Mouse (Mus musculus) midbrain, embryonic 10.5 days (tissue): ENCODE data around the gene 1600015I10Rik. TPM values are rescaled to one million over a fixed set of nuclear protein-coding genes. Genes with fewer than 3 reads are reported as not detected.
"Not testable (repeated sequence)": the region's sequence is repeated elsewhere in the genome, so short reads cannot be mapped to it uniquely, and the experiment has no call there.

Experiments used
- DNase-seq: peaks from one replicate; pipeline ENCODE4 v3.0.0-alpha.2; 2017; ENCODE audit warnings: low spot score
- H3K27ac ChIP-seq: fragments of 300-500 bp; sonication (generic); replicated peaks from 2 replicates; pipeline ENCODE4 v1.5.1; 2016; ENCODE audit warnings: mild to moderate bottlenecking
- H3K27me3 ChIP-seq: fragments of 300-500 bp; sonication (generic); 2 replicates; pipeline ENCODE4 v1.6.1; 2016; ENCODE audit warnings: low read depth, mild to moderate bottlenecking; ENCODE audit not compliant: poor library complexity, severe bottlenecking
- H3K36me3 ChIP-seq: fragments of 300-500 bp; sonication (generic); 2 replicates; pipeline ENCODE4 v1.6.1; 2016; ENCODE audit warnings: mild to moderate bottlenecking, moderate library complexity
- H3K4me1 ChIP-seq: fragments of 300-500 bp; sonication (generic); 2 replicates; pipeline ENCODE4 v1.6.1; 2016
- H3K4me3 ChIP-seq: fragments of 300-500 bp; sonication (generic); 2 replicates; pipeline ENCODE4 v1.5.1; 2016; ENCODE audit warnings: mild to moderate bottlenecking, moderate library complexity
- H3K9me3 ChIP-seq: fragments of 300-500 bp; sonication (generic); replicated peaks from 2 replicates; pipeline ENCODE4 v1.6.1; 2016; ENCODE audit warnings: mild to moderate bottlenecking
- WGBS: fragments of 180-500 bp; shearing (Covaris S2); methylation state at CpG from one replicate; pipeline ENCODE4 v1.1.7; 2016; 5-methylcytosine and 5-hydroxymethylcytosine counted together
- polyA plus RNA-seq: library from polyadenylated mRNA; unstranded; fragments of >200 nt; fragmentation: Nextera tagmentation; extraction: Ambion mirVana; gene quantifications from 2 replicates; pipeline ENCODE4 v1.2.1, GENCODE M21; 2016

1600015I10Rik gene
- polyA plus RNA-seq, 1 experiment from 2014 or later = not detected

DNA sequence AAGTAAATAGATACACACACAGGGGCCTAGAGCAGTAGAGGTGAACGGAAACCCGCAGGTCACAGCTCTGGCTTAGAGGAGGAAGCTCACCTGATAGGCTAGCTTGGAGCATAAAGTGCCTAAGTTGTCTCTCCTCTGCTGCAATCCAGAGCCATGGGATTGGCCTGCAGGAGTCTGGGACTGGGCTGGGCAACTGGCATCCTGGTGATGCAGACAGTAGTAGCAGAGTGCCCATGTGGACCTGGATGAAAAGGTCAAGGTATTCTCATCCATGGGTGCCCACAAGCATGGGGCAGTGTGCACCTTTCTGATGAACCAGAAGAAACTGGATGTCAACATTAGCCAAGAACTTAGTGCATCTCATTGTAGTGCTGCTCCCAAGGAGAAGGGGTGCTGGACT lies 16.1 kb upstream of the 1600015I10Rik start:
- Histone ChIP-seq H3K27ac (no peak overlapping the region), H3K4me3 (no peak overlapping the region), H3K36me3 (no peaks in the 10 kb centered on the region), H3K4me1 (peaks cover 5% of the 10 kb centered on the region; the same call in 1 of the 2 replicates), H3K9me3 (no peaks in the 10 kb centered on the region), H3K27me3 (no peaks in the 10 kb centered on the region)
- DNase-seq = no peak
- 90% methylated on average over 2 of the region's 2 CpGs for WGBS

DNA sequence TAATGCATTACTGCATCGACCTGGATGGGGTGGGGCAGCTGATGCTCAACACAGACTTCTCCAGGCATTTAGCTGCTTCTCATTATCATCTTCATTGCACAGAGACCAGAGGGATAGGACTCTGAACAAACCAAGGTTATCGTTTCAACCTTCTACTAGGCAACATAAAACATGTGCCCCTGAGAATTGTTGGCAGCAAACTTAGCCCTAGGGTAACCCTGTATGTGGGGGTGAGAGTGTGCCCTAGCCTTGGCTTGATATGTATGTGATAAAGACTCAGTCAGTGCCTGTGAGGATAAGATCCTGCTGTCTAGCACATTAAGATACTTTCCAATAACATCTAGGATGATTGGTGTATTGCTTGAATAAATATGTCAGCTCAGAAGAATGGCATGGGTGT lies 19.9 kb downstream of the 1600015I10Rik start:
- Histone ChIP-seq H3K27me3 (no peaks in the 10 kb centered on the region), H3K4me3 (no peak overlapping the region), H3K9me3 (no peaks in the 10 kb centered on the region; the same call in 1 of the 2 replicates), H3K4me1 (no peaks in the 10 kb centered on the region), H3K36me3 (no peaks in the 10 kb centered on the region), H3K27ac (no peak overlapping the region)
- DNase-seq = no peak
- WGBS = 82% methylated on average over 2 of the region's 2 CpGs

DNA sequence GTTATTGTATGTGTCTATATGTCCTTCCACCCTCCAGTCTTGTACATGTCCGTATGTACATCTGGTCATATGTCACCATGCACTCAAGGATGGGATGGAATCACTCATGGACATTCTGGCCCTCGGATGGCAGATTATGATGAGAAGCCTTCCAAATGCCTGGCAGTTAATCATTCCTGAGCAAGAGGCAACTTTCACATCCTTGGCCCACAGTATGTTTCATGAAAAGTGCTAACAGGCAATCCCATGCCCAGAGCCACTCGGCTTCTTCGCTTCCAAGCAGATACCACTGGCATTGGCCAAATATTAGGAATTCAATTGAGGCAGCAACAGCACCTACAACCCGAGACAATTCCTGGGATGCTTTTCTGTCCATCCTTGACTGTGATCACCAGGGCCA lies 21.0 kb downstream of the 1600015I10Rik start:
- H3K27me3 ChIP-seq = no peaks in the 10 kb centered on the region
- H3K9me3 ChIP-seq = no peaks in the 10 kb centered on the region
- H3K4me3 ChIP-seq = no peak overlapping the region
- no peaks in the 10 kb centered on the region for H3K4me1 ChIP-seq
- no peak for DNase-seq
- 88% methylated on average over 5 of the region's 5 CpGs for WGBS
- no peak overlapping the region for H3K27ac ChIP-seq
- no peaks in the 10 kb centered on the region for H3K36me3 ChIP-seq

DNA sequence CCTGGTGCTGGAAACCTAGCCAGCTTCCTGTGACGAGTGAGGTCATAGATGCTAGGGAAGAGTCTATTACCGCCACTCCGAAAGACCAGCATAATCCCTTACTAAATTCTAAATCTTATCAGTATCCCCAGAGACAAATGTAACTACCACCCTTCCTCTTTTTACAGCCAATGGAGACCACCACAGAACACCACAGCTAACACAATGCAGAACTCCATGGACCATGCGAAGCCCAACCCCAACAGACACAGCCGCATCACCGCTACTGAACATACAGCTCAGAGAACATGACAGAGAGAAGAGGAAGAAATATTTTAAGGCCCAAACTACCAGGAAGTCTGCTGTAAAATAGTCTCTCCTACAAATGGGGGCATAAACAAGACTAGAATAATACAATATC lies 21.9 kb downstream of the 1600015I10Rik start:
- no peaks in the 10 kb centered on the region for H3K36me3 ChIP-seq
- no peaks in the 10 kb centered on the region for H3K27me3 ChIP-seq
- 91% methylated on average over 6 of the region's 6 CpGs for WGBS
- H3K27ac ChIP-seq = no peak overlapping the region
- DNase-seq = no peak
- H3K4me1 ChIP-seq = no peaks in the 10 kb centered on the region
- no peaks in the 10 kb centered on the region for H3K9me3 ChIP-seq
- no peak overlapping the region for H3K4me3 ChIP-seq

DNA sequence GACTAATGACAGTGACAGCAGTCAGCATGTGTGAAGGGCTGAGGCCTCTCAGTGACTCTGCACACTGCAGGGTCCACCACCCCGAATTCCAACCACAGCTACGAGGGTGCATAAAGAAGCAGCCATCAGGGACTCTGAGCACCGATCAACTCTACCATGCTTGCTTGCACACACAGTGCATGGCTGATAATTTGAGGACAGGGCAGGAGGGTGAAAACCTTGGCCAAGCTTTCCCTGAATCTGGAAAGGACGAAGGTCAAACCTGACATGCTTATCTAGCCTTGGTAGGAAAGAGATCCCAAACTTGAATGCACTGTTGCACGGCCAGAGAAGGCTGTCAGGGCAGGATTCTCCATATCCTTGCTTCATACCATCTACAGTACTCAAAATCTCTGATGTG lies 23.5 kb downstream of the 1600015I10Rik start:
- no peak overlapping the region for H3K4me3 ChIP-seq
- no peaks in the 10 kb centered on the region for H3K4me1 ChIP-seq
- H3K27ac ChIP-seq = no peak overlapping the region
- no peak for DNase-seq
- H3K27me3 ChIP-seq = no peaks in the 10 kb centered on the region
- 81% methylated on average over 5 of the region's 5 CpGs for WGBS
- H3K36me3 ChIP-seq = no peaks in the 10 kb centered on the region
- H3K9me3 ChIP-seq = no peaks in the 10 kb centered on the region

DNA sequence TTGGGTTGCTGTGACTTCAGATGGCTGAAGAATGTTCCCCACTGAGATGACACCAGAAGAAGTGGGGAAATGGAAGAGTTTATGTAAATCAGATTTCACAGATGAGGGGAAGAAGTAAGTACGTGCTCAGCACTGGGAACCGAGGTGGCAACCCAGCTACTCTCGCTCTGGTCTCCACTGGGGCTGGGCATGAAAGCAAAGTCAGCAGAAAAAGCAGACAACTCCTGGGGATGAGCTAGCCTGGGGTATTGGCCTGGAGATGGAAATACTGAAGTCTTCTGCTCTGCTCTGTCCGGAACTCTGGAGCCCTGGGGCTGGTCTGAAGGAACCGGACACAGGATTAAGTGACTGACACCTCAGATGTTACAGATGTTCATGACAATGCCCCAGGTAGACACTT lies 24.5 kb downstream of the 1600015I10Rik start:
- no peak for DNase-seq
- no peaks in the 10 kb centered on the region for H3K27me3 ChIP-seq
- no peaks in the 10 kb centered on the region for H3K4me1 ChIP-seq
- no peaks in the 10 kb centered on the region for H3K36me3 ChIP-seq
- no peak overlapping the region for H3K27ac ChIP-seq
- no peaks in the 10 kb centered on the region for H3K9me3 ChIP-seq
- no peak overlapping the region for H3K4me3 ChIP-seq
- WGBS = 76% methylated on average over 5 of the region's 5 CpGs

DNA sequence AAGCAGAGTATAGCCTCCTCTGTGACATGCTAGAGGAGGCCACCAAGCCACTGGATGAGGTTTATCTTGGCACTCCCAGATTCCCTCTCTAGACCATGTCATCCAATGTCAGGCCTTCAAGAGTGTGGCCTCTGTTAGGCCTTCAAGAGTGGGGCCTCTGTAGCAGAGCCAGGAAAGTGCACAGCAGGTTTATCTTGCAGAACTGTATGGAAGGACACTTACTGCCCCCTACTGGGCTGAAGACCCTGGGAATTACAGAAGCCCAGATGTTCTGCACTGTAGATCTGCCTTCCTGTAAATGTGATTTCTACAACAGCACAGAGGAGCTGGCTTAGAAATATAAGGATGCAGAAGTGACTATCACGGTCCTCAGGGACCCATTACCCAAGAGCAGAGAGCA lies 25.3 kb downstream of the 1600015I10Rik start:
- DNase-seq = peak; percentile 34
- no peaks in the 10 kb centered on the region for H3K27me3 ChIP-seq
- H3K9me3 ChIP-seq = no peaks in the 10 kb centered on the region
- H3K36me3 ChIP-seq = no peaks in the 10 kb centered on the region
- WGBS = 62% methylated on average over 1 of the region's 1 CpGs
- H3K27ac ChIP-seq = no peak overlapping the region
- H3K4me3 ChIP-seq = no peak overlapping the region
- no peaks in the 10 kb centered on the region for H3K4me1 ChIP-seq

DNA sequence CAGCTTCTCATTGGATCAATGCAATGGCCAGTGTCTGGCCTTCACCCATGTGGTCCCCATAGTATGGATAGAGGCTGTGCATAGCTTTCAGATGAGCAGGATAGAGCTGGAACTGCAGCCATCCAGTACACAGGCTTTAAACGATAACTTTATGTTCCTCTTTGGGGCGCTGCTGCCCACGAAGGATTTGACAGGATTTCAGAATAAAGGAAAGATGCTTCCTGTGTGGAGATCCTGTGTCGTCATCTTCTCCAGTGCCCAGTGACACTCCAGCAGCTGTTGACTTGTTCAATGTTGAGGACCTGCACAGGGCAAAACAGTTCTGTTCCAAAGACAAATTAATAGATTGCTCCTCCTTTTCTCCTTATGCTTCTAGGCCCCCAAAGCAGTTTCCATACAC lies 27.1 kb downstream of the 1600015I10Rik start:
- Histone ChIP-seq H3K4me3 (no peak overlapping the region), H3K4me1 (no peaks in the 10 kb centered on the region), H3K9me3 (no peaks in the 10 kb centered on the region), H3K27ac (no peak overlapping the region), H3K27me3 (no peaks in the 10 kb centered on the region), H3K36me3 (no peaks in the 10 kb centered on the region)
- WGBS = 94% methylated on average over 4 of the region's 4 CpGs
- DNase-seq = no peak

DNA sequence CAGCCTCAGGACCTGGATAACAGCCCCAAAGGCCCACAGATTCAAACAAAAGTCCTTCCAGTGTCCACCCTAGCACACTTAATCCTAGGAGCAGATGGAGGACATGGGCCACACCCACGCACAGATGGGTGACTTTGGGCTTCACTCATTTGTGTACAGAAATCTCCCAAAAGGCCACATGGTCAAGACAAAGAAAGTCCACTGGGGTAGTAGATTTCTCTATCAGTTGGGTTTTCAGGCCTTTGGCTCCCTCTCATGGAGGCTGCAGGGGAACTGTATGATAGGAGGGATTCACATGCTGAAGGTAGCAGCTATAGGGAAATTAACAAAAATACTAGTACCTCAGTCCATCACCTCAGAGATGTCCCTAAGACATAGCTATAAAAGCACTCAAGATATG lies 28.4 kb downstream of the 1600015I10Rik start:
- no peaks in the 10 kb centered on the region for H3K4me1 ChIP-seq
- H3K36me3 ChIP-seq = no peaks in the 10 kb centered on the region
- H3K27ac ChIP-seq = no peak overlapping the region
- H3K27me3 ChIP-seq = no peaks in the 10 kb centered on the region
- H3K4me3 ChIP-seq = no peak overlapping the region
- no peaks in the 10 kb centered on the region for H3K9me3 ChIP-seq
- no peak for DNase-seq
- 68% methylated on average over 1 of the region's 1 CpGs for WGBS

DNA sequence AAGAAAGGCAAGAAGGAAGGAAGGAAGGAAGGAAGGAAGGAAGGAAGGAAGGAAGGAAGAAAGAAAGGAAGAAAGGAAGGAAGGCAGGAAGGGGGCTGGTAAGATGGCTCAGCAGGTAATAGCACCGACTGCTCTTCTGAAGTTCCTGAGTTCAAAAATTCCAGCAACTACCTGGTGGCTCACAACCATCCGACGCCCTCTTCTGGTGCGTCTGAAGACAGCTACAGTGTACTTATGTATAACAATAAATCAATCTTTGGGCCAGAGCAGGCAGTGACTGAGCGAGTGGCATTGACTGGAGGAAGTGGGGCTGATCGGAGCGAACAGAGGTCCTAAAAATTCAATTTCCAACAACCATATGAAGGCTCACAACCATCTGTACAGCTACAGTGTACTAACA lies 29.5 kb downstream of the 1600015I10Rik start:
- H3K4me1 ChIP-seq, H3K9me3 ChIP-seq, H3K27me3 ChIP-seq, H3K4me3 ChIP-seq, H3K36me3 ChIP-seq, H3K27ac ChIP-seq, DNase-seq: not testable (repeated sequence)
- WGBS = 33% methylated on average over 7 of the region's 7 CpGs

DNA sequence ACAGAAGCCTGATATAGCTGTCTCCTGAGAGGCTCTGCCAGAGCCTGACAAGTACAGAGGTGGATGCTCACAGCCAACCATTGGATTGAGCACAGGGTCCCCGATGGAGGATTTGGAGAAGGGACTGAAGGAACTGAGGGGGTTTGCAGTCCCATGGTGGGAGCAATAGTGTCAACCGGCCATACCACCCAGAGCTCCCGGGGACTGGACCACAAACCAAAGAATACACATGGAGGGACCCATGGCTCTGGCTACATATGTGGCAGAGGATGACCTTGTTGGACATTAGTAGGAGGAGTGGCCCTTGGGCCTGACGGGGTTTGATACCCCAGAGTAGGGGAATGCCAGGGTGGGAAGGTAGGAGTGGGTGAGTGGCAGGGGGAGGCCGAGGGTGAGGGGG lies 37.0 kb downstream of the 1600015I10Rik start:
- not testable (repeated sequence) for H3K27ac ChIP-seq, DNase-seq, H3K4me1 ChIP-seq, H3K36me3 ChIP-seq, H3K9me3 ChIP-seq, H3K4me3 ChIP-seq, H3K27me3 ChIP-seq
- WGBS = 87% methylated on average over 5 of the region's 5 CpGs

DNA sequence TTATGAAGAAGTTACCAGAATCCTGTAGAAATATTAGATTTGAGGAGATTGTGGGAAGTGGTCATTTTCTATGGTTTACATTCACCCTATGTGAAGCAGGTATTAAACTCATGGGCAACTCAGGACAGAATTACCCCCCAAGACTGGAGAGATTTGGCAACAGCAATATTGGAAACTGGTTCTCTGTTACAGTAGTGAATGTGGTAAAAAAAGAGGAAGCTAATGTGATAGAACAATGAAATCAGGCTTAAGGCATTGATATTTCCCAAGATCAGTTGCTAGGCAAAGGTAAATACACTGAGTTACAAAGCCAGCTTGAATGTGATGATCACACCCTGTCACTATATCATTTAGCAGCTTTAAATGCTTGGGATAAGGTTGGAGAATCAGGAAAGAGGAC lies 38.2 kb downstream of the 1600015I10Rik start:
- Histone ChIP-seq H3K4me1 (no peaks in the 10 kb centered on the region), H3K36me3 (no peaks in the 10 kb centered on the region), H3K27me3 (no peaks in the 10 kb centered on the region), H3K4me3 (no peak overlapping the region), H3K27ac (no peak overlapping the region), H3K9me3 (no peaks in the 10 kb centered on the region)
- DNase-seq = no peak

DNA sequence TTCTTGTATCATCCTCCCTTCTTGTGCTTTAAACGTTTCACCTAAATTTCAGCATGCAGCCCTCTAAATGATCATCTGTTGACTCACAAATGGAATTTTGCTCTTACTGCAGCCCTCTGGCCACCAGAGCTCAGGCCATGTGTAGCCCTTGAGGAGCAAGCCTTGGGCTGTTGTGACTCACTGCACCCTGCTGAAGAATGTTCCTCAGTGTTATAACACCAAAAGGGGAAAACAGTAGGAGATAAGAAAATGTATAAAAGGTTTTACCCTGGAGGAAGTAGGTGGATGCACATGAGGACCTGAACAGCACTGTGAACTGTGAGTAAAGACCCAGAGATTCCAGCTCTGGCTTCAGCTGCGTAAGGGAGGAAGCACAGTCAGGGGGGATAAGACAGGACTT lies 45.0 kb downstream of the 1600015I10Rik start, which contains the start of gene Doxl2:
Gene Doxl2 (plus strand): TSS at position 301 of the 400 bp plus-strand sequence.
- no peaks in the 10 kb centered on the region for H3K4me1 ChIP-seq
- no peak for DNase-seq
- WGBS = 81% methylated on average over 2 of the region's 2 CpGs
- no peaks in the 10 kb centered on the region for H3K27me3 ChIP-seq
- no peaks in the 10 kb centered on the region for H3K9me3 ChIP-seq
- no peaks in the 10 kb centered on the region for H3K36me3 ChIP-seq
- H3K27ac ChIP-seq = no peak within 1 kb of the TSS
- no peak within 1 kb of the TSS for H3K4me3 ChIP-seq

DNA sequence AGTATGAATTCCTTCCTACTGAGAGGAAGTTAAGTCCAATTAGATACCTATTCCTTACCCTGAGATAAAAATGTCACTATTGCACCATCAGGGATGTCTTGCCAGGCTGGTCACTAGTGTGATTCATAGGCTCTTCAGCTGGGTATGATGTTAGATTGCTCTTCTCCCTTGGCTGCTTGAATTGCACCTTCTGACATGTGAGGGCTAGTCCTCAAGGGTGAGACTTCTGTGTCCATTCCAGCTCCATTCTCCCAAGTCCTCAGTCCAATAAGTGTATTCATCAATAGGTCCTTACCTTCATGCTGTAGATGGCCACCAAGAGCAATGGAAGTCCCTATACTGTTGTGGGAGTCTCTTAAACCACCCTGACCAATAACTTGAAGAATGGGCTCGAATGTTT lies 49.9 kb downstream of the 1600015I10Rik start:
- Histone ChIP-seq H3K27ac (no peak overlapping the region), H3K36me3 (no peaks in the 10 kb centered on the region), H3K27me3 (no peaks in the 10 kb centered on the region), H3K4me3 (no peak overlapping the region), H3K4me1 (no peaks in the 10 kb centered on the region), H3K9me3 (no peaks in the 10 kb centered on the region)
- WGBS = 76% methylated on average over 1 of the region's 1 CpGs
- DNase-seq = no peak
